Mouse (Mus musculus) limb, embryonic 15.5 days (tissue): ENCODE data around the gene Gm21411. TPM values are rescaled to one million over a fixed set of nuclear protein-coding genes. Genes with fewer than 3 reads are reported as not detected.
A peak's percentile ranks its signal among the peaks of the same experiment; 100 is the strongest.
"Not testable (repeated sequence)": the region's sequence is repeated elsewhere in the genome, so short reads cannot be mapped to it uniquely, and the experiment has no call there.

ENCODE experiments used
- ATAC-seq: fragments of 200-750 bp; cut with Nextera tagmentation; 2 replicates; pipeline ENCODE4 v1.8.0; 2017; ENCODE audit warnings: low read depth, moderate TSS enrichment; ENCODE audit not compliant: insufficient number of reproducible peaks, low FRiP score, low TSS enrichment
- H3K27ac ChIP-seq: fragments of 300-500 bp; sonication (generic); 2 replicates; pipeline ENCODE4 v1.5.1; 2015; ENCODE audit warnings: moderate library complexity, mild to moderate bottlenecking, inconsistent platforms
- H3K27me3 ChIP-seq: fragments of 300-500 bp; sonication (generic); 2 replicates; pipeline ENCODE4 v1.6.1; 2015; ENCODE audit warnings: inconsistent platforms
- H3K36me3 ChIP-seq: fragments of 300-500 bp; sonication (generic); 2 replicates; pipeline ENCODE4 v1.6.1; 2015; ENCODE audit warnings: inconsistent platforms
- H3K4me1 ChIP-seq: fragments of 300-500 bp; sonication (generic); 2 replicates; pipeline ENCODE4 v1.6.1; 2015; ENCODE audit warnings: inconsistent platforms
- H3K4me2 ChIP-seq: fragments of 300-500 bp; sonication (generic); 2 replicates; pipeline ENCODE4 v1.6.1; 2015; ENCODE audit warnings: mild to moderate bottlenecking, inconsistent platforms
- H3K4me3 ChIP-seq: fragments of 300-500 bp; sonication (generic); 2 replicates; pipeline ENCODE4 v1.5.1; 2015; ENCODE audit warnings: mild to moderate bottlenecking, inconsistent platforms
- H3K9ac ChIP-seq: fragments of 300-500 bp; sonication (generic); 2 replicates; pipeline ENCODE4 v1.6.1; 2015; ENCODE audit warnings: inconsistent platforms
- H3K9me3 ChIP-seq: fragments of 300-500 bp; sonication (generic); 2 replicates; pipeline ENCODE4 v1.6.1; 2016; ENCODE audit warnings: inconsistent platforms
- WGBS: fragments of 180-500 bp; shearing (Covaris S2); methylation state at CpG from one replicate; pipeline ENCODE4 v1.1.7; 2015; 5-methylcytosine and 5-hydroxymethylcytosine counted together
- polyA plus RNA-seq: library from polyadenylated mRNA; unstranded; fragments of >200 nt; fragmentation: Nextera tagmentation; extraction: Ambion mirVana; gene quantifications from 2 replicates; pipeline ENCODE4 v1.2.1, GENCODE M21; 2015

The Gm21411 gene
- polyA plus RNA-seq: not detected in 2 replicates

DNA sequence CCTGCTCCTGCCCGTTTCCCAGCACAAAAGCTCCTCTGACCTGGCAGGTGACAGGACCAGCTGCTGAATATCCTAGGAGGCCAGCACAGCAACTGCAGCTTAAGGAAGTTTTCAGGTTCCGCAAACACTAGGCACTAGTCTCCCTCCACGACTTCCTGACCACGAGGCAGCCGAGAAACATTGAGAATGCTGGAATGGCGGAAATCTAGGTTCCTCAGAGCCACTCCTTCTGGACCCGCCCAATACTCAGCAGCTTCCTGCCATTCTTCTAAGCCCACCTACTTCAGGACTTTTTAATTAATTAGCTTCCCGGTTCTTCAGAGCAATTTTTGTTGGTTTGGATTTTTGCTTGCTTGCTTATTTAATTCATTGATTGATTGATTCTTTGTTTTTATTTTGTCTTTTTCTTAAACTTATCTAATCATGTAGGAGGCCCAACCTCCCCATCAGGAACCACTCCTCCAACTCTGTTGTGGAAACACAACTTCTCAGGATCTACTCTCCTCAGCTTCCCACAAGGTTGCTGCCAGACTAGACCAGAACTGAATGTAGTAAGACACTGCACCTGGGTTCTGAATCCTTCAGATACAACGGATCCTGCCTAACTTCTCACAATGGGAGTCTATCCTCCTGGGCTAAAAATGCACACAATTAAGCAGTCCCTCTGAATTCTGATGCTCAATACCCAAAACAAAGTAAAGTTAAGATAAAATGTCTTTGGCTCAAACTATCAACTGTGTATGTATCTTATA lies at the start of gene Gm21411:
TSS of gene Gm21411 (minus strand) at position 205 of the 752 bp plus-strand sequence.
- not testable (repeated sequence) for H3K27me3 ChIP-seq, H3K27ac ChIP-seq, H3K9me3 ChIP-seq, H3K4me3 ChIP-seq, ATAC-seq, H3K36me3 ChIP-seq, H3K4me1 ChIP-seq, H3K4me2 ChIP-seq, H3K9ac ChIP-seq
- 80% methylated on average over 9 of the region's 9 CpGs for WGBS

DNA sequence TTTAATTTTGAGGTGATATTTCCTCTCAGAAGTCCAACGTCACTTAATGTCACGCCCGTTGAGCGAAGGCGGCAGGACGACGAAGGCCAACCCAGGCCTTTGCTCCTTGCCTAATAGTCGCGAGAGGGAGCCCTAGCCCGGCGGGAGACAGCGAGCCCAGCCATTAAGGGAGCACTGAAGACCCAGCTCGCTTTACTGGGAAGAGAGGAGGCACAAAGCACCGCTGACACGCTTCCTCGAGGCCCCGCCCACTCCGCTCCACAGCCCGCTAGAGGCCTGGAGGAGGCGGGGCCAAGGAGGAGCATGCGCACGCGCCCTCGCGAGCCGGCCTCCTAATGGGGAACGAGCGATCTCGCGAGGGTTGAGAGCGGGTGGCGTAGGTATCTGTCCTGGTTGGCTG lies 32.3 kb upstream of the Gm21411 start:
- H3K4me2 ChIP-seq, H3K27me3 ChIP-seq, H3K36me3 ChIP-seq, H3K4me1 ChIP-seq, H3K4me3 ChIP-seq, H3K27ac ChIP-seq, H3K9ac ChIP-seq, H3K9me3 ChIP-seq, ATAC-seq: not testable (repeated sequence)
- WGBS: 59% methylated on average over 32 of the region's 32 CpGs

DNA sequence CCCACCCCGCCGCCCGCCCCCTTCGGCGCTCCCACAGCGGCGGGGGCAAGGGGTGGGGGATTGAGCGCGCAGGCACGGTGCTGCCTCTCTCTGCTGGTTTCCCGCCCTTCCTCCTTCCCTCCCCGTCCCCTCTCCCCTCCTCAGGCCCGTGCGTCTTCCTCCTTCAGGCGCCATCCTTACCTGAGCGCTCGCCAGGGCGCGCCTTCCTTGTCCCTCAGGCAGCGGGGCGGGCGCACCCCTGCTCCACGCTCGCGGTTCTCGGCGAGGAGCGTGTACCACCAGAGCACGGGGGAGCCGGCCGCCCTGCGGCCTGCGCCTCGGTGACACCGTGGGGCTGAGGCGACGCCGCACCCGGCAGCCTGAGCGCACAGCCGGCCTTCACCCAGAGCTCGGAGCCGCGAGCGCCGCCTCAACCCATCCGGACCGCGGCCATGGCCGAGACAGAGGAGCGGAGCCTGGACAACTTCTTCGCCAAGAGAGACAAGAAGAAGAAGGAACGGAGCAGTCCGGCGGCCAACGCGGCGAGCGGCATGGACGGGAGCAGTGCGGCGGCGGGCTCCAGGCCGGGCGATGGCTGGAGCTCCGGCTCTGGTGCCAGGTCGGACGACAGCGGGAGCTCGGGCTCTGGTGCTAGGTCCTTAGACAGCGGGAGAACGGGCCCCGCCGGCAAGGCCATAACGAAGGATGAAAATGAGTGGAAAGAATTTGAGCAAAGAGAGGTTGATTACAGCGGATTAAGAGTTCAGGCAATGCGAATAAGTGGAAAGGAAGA lies 23.1 kb upstream of the Gm21411 start:
- Histone ChIP-seq H3K4me3 (peak overlapping the region; percentile 25), H3K4me2 (peak overlapping the region; percentile 41), H3K4me1 (peaks cover 6% of the 10 kb centered on the region; the same call in 1 of the 2 replicates), H3K27me3 (peaks cover 7% of the 10 kb centered on the region), H3K9ac (no peak overlapping the region), H3K27ac (no peak overlapping the region), H3K36me3 (no peaks in the 10 kb centered on the region), H3K9me3 (peaks cover 9% of the 10 kb centered on the region; the same call in 1 of the 2 replicates)
- ATAC-seq: no peak
- 8% methylated on average over 77 of the region's 77 CpGs for WGBS

DNA sequence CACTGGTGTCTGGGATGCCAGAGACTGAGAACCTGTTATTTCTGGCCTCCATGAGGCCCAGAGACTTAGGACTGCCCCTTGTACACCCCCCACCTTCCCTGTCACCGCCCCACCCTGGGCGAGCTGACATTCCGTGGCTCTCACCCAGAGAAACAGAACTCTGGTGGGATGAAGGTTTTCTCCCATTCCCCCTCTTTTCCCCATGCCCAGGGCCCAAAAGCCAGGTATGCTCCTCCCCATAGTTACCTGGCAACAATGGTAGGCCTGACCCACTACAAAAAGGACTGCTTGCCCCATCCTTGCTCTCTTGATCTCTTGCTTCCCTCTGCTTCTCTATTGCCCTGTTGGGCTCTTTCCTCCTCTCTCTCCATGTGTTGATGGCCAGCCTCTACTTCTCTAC lies 5.8 kb upstream of the Gm21411 start:
- no peaks in the 10 kb centered on the region for H3K36me3 ChIP-seq
- ATAC-seq: no peak
- WGBS: 72% methylated on average over 3 of the region's 3 CpGs
- H3K4me1 ChIP-seq: no peaks in the 10 kb centered on the region
- H3K4me2 ChIP-seq: no peak overlapping the region
- 0 out of 2 replicates have a peak, but pooled peaks cover 3% of the 10 kb centered on the region for H3K9me3 ChIP-seq
- H3K27ac ChIP-seq: no peak overlapping the region
- no peak overlapping the region for H3K9ac ChIP-seq
- H3K27me3 ChIP-seq: no peaks in the 10 kb centered on the region
- H3K4me3 ChIP-seq: no peak overlapping the region

DNA sequence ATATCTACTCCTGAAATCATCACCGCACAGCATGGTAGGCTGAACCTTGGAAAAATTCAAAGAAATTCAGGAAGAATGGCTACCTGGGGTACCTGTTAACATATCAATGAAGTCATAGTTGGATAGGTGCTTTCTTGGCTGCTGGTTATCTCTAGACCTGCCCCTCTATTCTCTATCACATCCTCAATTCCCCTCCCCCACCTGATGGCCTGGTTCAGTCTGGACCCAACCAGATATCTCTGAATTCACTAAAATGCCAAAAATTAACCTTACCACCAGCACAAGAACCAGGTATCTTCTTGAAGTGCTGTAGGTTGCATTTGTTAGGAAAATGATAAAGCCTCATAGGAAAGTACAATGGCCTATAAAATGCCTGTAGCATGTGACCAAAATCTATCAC lies 1.3 kb downstream of the Gm21411 start:
- not testable (repeated sequence) for H3K4me3 ChIP-seq, H3K4me2 ChIP-seq, H3K4me1 ChIP-seq, H3K27ac ChIP-seq, ATAC-seq, H3K27me3 ChIP-seq, H3K9me3 ChIP-seq, H3K36me3 ChIP-seq, H3K9ac ChIP-seq
- 77% methylated on average over 1 of the region's 1 CpGs for WGBS

DNA sequence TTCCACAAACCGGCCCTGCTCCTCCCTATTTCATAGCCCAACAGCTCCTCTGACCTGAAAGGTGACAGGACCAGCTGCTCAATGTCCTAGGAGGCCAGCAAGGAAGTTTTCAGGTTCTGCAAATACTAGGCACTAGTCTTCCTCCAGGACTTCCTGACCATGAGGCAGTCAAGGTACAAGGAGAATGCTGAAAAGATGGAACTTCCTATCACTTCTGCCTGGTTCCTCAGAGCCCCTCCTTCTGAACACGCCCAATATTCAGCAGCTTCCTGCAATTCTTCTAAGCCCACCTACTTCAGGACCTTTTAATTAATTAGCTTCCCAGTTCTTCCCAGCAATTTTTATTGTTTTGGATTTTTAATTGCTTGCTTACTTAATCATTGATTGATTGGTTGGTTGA lies 4.6 kb downstream of the Gm21411 start:
- H3K9me3 ChIP-seq, H3K27me3 ChIP-seq, H3K9ac ChIP-seq, H3K36me3 ChIP-seq, H3K27ac ChIP-seq, ATAC-seq, H3K4me1 ChIP-seq, H3K4me3 ChIP-seq, H3K4me2 ChIP-seq: not testable (repeated sequence)
- WGBS: 76% methylated on average over 2 of the region's 2 CpGs

DNA sequence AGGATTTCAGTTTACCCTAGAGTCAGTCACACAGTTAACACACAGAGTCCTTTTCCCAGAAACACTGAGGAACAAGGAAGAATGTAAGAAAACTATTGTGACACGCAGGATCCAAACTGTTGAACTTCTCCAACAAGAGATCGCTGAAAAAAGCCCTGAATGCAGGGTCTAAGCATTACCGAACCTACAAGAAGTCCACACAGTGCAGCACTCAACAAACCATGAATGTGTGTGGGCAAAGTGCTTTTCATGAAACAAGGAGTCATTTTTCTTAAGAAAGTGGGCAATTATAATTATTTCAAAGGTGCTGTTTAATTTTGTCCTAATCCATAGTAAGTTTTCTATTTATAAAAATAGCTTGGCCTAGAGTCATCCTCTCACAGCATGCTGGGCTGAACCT lies 6.3 kb downstream of the Gm21411 start:
- 60% methylated on average over 3 of the region's 3 CpGs for WGBS
- H3K9ac ChIP-seq, H3K27ac ChIP-seq: not testable (repeated sequence)

More for the DNA sequence above, 6.3 kb downstream of the Gm21411 start:
- not testable (repeated sequence) for H3K4me2 ChIP-seq, H3K9me3 ChIP-seq, H3K27me3 ChIP-seq, ATAC-seq, H3K4me1 ChIP-seq, H3K36me3 ChIP-seq, H3K4me3 ChIP-seq

Other genes with a start within 250 kb of the Gm21411 start
- gene Zfp989, start 62.4 kb upstream of the Gm21411 start, polyA plus RNA-seq: not detected in 2 replicates
- not detected in 2 replicates for gene Rex2, start 112.3 kb upstream of the Gm21411 start, polyA plus RNA-seq
- gene Zfp991, start 222.4 kb upstream of the Gm21411 start, polyA plus RNA-seq: 5.6 and 6.5 TPM in 2 replicates